Mouse (Mus musculus) gastrocnemius, postnatal 14 days (tissue): Measurements from ENCODE around the gene Dglucy. TPM values are rescaled to one million over a fixed set of nuclear protein-coding genes. Genes with fewer than 3 reads are reported as not detected.
A peak's percentile ranks its signal among the peaks of the same experiment; 100 is the strongest.
"Not testable (repeated sequence)": the region's sequence is repeated elsewhere in the genome, so short reads cannot be mapped to it uniquely, and the experiment has no call there.

ENCODE experiments used
- DNase-seq: peaks from one replicate; pipeline ENCODE4 v3.0.0; 2021; ENCODE audit warnings: mixed read lengths
- intact Hi-C: fragments of 180-260 bp; cut with DNase I; formaldehyde crosslinking; loops from one replicate; pipeline ENCODE4 v1.15.1; 2025; ENCODE audit warnings: low total_unique reads
- total RNA-seq, 2 experiments: library from RNA; stranded (reverse); gene quantifications; 2 replicates each; pipeline ENCODE4 v1.2.3; 2021

Dglucy gene
- total RNA-seq, 2 experiments from 2014 or later, result 5.9 to 6.5 TPM

GRCm38 (mm10) chr12:100776991-100777390 lies 1.9 kb upstream of the Dglucy start:
- intact Hi-C loops, result no loop called here
- DNase-seq, result no peak

GRCm38 (mm10) chr12:100778276-100778933 lies 452 bp upstream of the Dglucy start:
- peak; percentile 26 for DNase-seq
- intact Hi-C loops, result no loop called here

GRCm38 (mm10) chr12:100780416-100780815 lies 1.6 kb downstream of the Dglucy start:
- intact Hi-C loops, result loop anchor here (10.0 kb wide), 1 partner anchor 54 kb away; no protein-coding TSS in a partner anchor
- no peak for DNase-seq

- intact Hi-C loops, result loop anchor here (10.0 kb wide), 1 partner anchor 53 kb away; no protein-coding TSS in a partner anchor
- no peak for DNase-seq
These were observed 2.7 kb downstream of the Dglucy start for GRCm38 (mm10) chr12:100781428-100782120.

- no peak for DNase-seq
- intact Hi-C loops, result loop anchor here (10.0 kb wide), 1 partner anchor 51 kb away; no protein-coding TSS in a partner anchor
These were observed 5.3 kb downstream of the Dglucy start for GRCm38 (mm10) chr12:100784152-100784551.

- no peak for DNase-seq
- intact Hi-C loops, result loop anchor here (10.0 kb wide), 1 partner anchor 49 kb away; no protein-coding TSS in a partner anchor
These were observed 6.5 kb downstream of the Dglucy start for GRCm38 (mm10) chr12:100785344-100785743.

- DNase-seq, result peak; percentile 17
- intact Hi-C loops, result loop anchor here (10.0 kb wide), 1 partner anchor 45 kb away; no protein-coding TSS in a partner anchor
These were observed 11.2 kb downstream of the Dglucy start for GRCm38 (mm10) chr12:100789981-100790550.

GRCm38 (mm10) chr12:100791425-100791824 lies 12.6 kb downstream of the Dglucy start:
- no peak for DNase-seq
- intact Hi-C loops, result no loop called here

- intact Hi-C loops, result no loop called here
- DNase-seq, result no peak
These were observed 15.8 kb downstream of the Dglucy start for GRCm38 (mm10) chr12:100794450-100795230.

- intact Hi-C loops, result no loop called here
- no peak for DNase-seq
These were observed 16.7 kb downstream of the Dglucy start for GRCm38 (mm10) chr12:100795390-100796036.

GRCm38 (mm10) chr12:100803391-100803790 lies 24.5 kb downstream of the Dglucy start:
- DNase-seq, intact Hi-C loops: not testable (repeated sequence)

- intact Hi-C loops, result no loop called here
- no peak for DNase-seq
These were observed 28.4 kb downstream of the Dglucy start for GRCm38 (mm10) chr12:100807280-100807679.

- peak; percentile 14 for DNase-seq
- intact Hi-C loops, result no loop called here
These were observed 29.9 kb downstream of the Dglucy start for GRCm38 (mm10) chr12:100808609-100809280.

GRCm38 (mm10) chr12:100810542-100810941 lies 31.7 kb downstream of the Dglucy start:
- peak; percentile 80 for DNase-seq
- intact Hi-C loops, result no loop called here

GRCm38 (mm10) chr12:100813901-100814300 lies 35.0 kb downstream of the Dglucy start:
- no peak for DNase-seq
- intact Hi-C loops, result no loop called here

- DNase-seq, result no peak
- intact Hi-C loops, result no loop called here
These were observed 35.8 kb downstream of the Dglucy start for GRCm38 (mm10) chr12:100814671-100815070.

GRCm38 (mm10) chr12:100816906-100817305 lies 38.0 kb downstream of the Dglucy start:
- intact Hi-C loops, result no loop called here
- no peak for DNase-seq

GRCm38 (mm10) chr12:100819965-100820364 lies 41.1 kb downstream of the Dglucy start:
- intact Hi-C loops, result no loop called here
- peak; percentile 87 for DNase-seq

GRCm38 (mm10) chr12:100831021-100831420 lies 52.2 kb downstream of the Dglucy start:
- DNase-seq, result no peak
- intact Hi-C loops, result loop anchor here (10.0 kb wide), 1 partner anchor 46 kb away; no protein-coding TSS in a partner anchor
